Mouse (Mus musculus) urinary bladder, postnatal 14 days (tissue): ENCODE measurements around the gene Ccdc136.

ENCODE experiments used
- DNase-seq: peaks from one replicate; pipeline ENCODE4 v3.0.0; 2021; ENCODE audit warnings: low spot score

Gene Ccdc136

DNA sequence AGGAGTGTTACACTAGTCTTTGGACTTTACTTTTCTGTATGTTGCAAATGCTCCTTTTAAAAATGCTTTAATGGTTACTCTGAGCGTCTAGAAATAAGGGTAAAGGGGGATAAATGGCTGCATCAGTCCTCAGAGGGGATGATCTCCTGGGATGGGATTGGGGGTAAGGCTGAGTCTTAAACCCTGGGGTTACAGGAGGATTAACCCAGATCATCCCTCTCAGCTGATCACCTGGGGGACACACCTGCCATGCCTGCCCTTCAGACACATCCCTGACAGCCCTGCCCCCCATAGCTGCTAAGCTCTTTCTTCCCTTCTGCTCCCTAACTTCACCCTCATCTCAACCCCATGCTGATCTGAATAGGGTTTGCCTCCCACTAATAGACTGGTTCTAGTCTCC, 1.8 kb upstream of the Ccdc136 start:
- no peak for DNase-seq

DNA sequence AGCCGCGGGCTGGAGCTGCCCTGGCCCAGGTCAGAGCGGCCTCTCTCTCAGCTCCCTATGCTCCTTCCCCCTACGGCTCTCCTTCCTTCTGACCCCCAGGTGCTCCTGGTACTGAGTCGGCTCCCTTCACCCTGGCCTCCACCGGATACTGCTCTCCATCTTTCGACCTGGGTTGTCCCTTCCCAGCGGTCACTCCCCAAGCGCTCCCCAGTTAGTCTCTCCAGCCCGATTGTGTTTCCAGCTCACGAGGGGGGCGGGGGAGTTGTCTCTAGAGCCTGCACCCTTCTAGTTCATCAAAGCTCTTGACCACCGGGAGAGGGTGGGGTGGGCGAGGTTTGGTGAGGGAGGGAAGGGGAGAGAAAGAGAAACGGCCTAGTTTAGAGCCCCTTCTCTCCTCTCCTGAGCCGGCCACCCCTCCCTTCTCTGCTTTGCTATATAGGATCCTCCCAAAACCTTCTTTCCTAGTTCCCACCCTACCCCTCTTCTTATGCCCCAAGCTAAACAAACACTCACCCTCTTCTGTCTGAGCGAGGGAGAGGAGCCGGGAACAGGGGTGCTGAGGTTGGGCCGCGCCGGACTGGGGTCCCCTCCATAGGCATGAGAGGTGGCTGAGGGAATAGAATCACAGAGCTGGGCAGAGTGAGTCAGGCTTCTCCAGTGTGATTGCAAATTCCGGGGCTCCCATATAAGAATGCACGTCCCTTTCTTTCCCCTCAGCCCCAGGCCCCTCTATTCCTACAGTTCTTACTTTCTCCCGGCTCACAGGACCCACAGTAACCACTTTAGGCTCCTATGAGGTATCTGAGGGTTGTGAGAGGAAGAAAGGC, 818 bp downstream of the Ccdc136 start:
- peak; percentile 5 for DNase-seq

DNA sequence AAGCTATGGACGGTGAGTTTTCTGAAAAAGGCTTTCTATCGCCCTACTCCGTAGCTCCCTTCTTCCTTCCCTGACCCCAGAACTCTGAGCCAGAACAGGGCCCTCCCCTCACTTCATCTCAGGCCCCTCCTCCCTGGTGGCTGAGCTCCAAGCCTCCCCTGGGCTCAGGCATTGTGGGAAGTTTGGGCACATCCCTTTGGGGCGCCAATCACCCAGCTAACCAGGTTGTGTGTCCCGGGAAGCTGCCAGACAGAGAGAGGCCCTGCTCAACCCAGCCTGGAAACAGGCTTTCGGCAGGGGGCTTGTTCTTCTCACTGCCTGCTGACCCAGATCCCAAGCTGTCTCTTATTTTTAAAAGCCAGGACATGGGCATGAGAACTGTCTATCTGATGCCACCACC, 1.5 kb downstream of the Ccdc136 start:
- DNase-seq: peak; percentile 7

DNA sequence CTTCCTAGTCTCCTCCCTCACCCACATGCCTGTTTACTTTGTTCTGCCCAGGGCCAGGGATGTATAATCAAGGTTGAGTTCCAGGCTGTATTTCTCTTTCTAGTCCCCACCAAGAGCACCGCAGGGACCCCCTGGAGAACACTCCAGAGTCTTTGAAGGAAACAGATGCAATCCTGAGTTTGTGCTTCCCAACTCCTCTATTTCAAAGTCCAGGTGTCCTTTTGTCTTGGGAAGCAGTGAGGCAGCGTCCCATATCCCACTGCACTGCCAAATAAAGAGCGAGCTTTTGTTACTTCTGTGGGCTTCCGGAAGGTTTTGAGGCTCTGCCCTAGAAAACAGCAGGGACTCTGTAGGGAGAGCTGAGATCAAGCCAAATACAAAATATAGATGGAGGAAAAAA, 3.7 kb downstream of the Ccdc136 start:
- DNase-seq: no peak

DNA sequence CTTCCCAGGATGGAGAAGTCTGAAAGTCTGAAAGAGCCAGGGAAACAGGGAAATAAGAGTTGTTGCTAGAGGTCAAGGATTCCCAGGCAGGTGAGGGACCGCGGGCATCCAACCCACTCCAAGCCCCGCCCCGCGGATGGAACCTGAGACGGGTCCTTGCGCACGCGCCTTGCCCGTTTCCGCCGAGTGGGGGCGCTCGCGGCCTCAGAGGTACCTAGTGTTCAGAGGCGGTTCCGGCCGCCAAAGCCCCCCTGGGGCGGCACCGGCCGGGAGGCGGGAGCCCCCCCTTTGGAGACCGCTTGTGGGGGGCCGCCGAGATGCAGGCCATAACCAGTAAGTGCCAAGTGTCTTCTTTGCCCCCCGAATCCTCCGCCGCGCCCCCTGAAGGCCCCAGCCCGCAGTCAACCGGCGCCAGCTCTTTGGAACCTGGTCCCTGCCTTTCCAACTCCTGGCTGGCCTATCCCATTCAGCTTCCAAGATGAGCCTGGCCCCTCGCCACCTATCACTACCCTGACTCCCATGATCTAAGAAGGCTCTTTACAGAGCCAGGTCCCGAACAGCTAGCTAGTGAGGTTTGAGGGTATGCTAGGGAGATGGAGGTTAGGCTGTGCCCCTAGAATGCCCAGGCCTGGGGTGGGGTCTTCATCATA, 6.7 kb downstream of the Ccdc136 start:
- peak; percentile 32 for DNase-seq

DNA sequence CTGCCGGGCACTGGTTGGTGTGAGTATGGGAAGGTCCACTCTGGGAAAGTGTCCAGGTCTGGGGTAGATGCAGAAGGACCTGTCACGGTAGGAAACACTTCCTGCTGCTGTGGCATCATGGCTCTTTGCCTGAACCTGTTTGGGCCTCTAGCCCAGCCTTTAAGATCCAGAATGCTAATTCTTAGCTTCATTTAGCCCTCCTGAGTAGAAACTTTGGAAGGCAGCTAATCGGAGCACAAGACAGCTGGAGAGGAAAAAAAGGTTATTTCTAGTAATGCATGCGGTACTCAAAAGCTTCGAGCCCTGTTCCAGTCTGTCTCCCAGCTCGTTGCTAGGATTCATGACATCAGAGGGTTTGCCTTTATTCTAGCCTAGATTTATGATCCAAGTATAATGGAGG, 10.3 kb downstream of the Ccdc136 start:
- no peak for DNase-seq

DNA sequence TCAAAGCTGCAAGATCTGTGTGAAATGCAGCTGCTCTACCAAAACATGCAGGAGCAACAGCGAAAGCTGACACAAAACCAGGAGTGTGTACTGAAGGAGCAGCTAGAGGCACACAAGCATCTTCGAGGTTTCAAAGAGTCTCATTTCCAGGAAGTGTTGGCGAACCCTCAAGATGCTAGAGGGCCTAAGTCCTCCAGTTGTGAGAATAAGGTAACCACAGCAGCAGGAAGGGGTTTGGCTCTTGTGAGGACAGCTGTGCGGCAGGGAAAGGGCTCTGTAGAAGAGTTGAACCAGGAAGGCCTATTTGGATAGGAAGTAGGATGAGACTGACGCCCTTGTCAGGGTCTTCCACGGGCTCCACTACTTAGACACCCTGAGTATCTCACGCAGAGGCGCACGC, 19.3 kb downstream of the Ccdc136 start:
- no peak for DNase-seq

DNA sequence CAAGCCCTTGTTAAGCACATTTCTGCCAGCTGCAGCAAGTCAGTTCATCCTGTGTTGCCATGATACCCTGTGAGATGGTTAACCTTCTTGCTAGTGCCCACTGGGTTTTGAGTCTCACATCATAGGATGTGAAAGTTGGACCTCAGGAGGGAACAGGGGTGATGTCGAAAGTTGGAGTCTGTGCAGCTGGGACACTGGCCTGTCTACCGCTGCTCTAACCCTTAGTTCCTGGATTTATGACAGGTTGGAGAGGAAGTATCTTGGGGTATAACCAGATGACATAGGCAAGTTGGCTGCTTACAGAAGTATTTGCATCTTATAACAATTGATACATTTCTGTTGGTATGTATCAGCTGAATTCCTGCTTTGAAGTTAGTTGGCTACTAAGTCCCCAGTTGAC, 24.5 kb downstream of the Ccdc136 start:
- DNase-seq: no peak

DNA sequence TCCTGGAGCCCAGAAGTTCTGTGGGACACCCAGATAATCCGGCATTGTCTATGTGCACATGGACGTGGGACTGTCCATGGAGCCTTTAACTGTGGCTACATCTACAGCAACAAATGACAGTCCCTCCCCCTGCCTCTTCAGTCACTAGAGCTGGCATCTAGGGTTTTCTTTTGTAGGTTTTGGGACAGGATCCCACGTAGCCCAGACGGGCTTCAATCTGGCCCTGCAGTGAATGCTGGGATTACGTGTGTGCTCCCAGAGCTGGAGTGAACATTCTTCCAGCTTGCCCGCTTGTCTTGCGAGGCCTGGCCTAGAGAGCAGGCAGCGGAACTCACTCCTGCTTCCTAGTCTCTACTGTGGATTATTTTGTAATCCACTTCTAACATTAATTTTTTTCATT, 29.0 kb downstream of the Ccdc136 start:
- no peak for DNase-seq

DNA sequence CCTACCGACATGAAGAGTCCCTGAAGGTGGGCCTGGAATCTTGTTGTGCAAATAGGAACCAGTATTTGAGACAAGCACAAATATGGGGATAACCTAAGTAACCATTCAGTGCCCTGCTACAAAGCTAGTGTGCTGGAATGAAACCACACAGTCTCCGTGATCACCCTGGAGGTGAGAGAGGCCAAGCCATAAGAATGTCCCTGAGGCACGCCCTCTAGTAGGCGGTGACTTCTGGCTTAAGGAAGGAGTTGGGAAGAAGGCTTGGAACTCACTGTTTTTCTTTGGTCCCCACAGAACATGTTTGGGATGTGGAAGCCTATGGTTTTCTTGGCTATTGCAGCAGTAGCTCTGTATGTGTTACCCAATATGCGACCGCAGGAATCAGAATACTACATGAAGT, 30.2 kb downstream of the Ccdc136 start:
- no peak for DNase-seq

DNA sequence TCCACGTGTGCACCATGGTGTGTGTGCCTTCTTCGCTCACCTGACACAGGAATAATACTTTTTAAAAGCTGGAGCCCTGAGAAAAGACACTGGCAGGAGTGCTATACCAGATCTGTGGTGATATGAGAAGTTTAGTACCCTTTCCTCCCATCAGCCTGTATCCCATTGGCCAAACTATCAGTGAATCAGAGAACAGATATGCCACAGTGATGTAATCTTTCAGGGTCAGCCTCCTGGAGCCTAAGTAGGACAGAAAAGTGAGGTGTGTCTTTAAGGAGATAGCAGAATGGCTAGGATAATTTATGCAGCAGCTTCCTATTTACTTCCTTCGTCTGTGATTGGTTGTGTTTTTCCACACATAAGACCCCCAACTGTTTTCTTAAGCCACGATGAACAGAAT, 32.1 kb downstream of the Ccdc136 start:
- no peak for DNase-seq

DNA sequence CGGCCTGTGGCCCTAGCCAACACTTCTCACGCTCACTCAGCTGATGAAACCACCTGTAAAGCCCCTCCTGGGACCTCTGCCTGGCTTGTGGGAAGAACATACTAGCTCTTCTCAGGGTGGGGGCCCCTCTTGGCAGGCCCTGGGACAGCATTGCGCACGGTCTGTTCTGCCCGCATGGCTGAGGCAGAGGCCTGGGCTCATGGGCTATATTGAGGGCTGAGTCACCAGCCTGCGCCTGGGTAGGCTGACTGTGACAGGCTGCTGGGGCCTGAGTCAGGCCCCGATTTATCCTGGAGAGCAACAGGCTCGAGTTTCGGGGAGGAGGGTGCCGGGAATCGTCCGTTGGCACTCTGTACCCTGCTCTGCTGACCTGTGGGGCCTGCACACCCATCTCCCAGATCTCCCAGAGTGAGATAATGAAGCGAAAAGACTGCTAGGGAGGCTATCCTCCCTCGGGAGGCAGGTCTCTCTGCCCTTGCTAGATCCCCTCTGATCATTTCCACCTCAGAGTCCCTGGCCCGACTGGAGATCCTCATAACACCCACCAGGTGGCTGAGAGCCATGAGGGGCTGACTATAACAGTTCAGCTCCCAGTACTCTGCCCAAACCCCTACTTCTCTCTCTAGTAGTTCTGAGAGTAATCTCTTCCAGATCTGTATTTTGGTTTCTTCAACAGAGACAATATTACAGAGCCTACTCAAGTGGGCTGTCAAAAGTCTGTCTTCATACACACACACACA, 34.7 kb downstream of the Ccdc136 start:
- DNase-seq: no peak

DNA sequence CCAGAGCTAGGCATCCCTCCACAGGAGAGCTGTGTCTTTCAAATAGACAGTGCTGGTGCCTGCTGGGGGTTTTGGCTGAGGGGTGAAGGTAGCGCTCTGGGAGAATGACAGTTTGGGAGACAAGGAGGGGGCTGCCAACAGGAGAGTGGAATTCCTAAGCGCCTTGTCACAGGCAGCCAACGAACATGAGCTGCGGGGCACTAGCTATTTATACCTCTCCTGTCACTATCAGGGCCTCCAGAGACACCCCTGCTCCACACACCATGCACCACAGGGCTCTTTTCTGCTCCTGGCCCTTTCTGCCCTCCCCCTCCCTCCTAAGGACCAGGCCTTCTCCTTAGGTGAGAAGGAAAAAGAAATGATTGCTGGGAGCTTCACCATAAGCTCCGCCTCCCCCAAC, 35.4 kb downstream of the Ccdc136 start:
- no peak for DNase-seq

DNA sequence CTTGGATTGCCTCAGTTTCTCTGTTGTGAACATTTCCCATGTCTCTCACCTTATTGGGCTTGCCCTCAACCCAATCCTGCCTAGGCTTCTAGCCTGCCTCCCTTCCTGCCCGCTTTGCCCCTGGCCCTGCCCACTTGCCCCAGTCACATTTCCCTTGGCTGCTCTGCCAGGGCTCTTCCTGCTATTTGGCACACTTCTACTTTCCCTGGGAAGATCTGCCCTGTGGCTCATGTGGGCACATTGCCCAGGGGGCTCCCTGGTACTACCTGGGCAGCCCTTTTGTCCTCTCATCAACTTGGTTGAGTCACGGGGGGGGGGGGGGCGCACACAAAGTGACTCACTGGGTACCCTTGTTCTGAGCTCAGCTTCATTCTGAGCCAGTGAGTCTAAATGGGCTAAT, 36.0 kb downstream of the Ccdc136 start:
- no peak for DNase-seq

DNA sequence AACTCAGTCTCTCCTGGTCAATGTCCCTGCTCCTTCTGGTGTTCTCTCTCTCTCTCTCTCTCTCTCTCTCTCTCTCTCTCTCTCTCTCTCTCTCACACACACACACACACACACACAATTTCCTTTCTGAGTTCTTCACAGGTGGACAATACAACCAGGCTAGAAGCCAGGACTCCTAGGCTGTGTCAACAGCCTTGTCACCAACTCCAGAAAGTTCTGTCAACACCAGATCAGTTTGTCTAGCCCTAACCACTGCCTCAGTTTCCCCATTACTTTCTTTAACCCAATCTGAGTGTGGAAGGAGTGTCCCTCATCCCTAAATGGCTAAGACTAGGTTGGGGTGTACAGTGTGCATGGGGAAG, 36.5 kb downstream of the Ccdc136 start:
- no peak for DNase-seq

DNA sequence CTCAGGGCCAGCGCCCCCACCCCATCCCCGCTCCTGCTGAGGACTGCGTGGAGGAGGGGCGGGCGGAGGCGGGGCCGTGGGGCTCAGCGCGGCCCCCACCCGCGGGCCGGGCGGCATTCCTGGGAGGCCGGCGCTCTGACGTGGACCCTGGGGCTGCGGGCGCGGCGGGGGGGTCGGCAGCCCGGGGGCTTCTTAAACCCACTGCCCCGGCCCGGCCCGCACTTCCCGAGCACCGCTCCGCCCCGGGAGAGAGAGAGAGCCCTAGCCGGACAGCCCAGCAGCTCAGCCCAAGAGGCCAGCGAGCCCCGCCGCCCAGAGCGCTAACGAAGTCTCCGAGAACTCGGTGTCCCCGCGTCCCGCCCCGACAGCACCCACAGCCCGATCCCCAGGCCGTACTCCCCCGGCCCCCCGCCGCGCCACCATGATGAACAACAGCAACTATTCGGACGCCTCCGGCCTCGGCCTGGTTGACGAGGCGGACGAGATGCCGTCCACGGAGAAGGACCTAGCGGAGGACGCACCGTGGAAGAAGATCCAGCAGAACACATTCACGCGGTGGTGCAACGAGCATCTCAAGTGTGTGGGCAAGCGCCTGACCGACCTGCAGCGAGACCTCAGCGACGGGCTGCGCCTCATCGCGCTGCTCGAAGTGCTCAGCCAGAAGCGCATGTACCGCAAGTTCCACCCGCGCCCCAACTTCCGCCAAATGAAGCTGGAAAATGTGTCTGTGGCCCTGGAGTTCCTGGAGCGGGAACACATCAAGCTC, 37.1 kb downstream of the Ccdc136 start, which contains the start of gene Flnc:
Gene Flnc (plus strand): TSS at position 219 of the 766 bp plus-strand sequence.
- DNase-seq: peak; percentile 45

DNA sequence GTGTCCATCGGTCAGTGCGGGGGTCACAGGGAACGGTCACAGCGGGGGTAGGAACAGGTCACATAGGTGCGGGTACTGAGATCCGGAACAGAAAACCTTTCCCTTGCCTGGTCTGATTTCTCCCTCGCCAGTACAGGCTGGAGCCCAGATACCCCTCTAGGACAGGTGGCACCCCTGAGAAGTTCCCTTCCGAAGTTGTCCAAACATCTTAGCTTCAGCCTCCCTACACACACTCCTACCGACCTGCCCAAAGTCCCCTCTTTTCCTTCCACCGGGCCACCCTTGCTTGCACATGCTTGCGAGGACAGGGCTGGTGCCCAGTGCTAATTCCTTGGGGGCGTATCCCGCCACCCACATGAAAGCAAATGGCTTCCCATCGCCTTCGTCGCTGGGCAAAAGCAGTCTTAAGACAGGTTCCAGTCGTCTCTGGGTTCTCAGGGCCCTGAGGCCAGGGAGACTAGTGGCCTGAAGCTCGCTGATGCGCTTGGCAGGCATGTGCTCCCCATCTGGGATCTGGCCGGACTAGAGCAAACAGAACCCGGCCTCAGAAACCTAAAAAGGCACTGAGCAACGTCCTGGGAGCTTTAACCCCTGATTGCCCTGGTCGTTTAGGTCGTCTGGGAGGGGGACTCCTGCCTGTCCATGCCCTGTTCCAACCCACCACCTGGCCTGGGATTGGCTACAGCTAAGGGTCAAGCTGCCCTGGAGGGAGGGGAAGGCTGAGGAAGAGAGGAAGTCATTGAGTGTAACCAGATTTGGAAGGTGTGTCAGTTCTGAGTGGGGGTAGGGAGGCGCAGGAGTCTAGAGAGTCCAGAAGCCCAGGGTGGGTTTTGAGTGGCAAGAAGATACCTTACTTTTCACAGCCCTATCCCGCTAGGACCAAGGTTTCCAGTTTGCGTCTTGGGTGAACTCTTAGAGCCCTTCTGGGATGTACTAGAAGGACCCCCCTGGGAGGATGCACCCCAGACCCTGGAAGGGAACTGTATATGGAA, 38.0 kb downstream of the Ccdc136 start:
- peak; percentile 35 for DNase-seq

DNA sequence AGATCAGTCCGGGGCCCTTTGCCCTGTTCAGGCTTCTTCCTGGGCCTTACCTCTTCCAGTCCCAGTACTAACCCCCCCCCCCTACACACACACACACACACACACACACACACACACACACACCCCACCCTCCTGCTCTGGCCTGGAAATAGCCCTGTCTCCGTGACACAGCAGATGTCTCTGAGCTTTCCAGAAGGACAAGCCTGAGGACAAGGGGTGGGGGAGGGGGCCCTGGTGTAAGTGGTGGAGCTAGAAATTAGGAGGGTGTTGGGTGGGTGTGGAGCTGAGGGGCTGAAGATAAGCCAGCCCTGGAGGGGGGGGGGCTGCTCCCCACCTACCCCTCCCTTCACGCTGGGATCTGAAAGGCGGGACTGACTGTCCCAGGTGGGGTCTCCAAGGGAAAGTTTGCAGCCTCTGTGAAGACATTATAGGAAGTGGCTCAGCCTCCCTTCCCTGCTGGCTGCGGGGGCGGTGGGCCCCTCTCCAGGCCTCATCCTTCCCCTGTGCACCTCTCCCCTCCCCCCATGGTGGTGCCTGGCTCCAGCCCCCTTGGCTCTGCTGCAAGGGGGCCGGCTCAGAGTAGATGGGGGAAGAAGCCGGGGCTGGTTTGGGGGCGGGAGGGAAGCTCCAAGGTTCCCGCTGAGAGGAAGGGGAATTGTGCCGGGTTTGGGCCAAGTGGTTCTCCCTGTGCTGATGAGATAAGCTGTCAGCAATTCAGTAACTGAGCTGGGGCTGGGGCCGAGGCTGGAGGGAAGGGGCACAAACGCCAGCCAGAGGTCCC, 39.0 kb downstream of the Ccdc136 start:
- DNase-seq: peak; percentile 45

DNA sequence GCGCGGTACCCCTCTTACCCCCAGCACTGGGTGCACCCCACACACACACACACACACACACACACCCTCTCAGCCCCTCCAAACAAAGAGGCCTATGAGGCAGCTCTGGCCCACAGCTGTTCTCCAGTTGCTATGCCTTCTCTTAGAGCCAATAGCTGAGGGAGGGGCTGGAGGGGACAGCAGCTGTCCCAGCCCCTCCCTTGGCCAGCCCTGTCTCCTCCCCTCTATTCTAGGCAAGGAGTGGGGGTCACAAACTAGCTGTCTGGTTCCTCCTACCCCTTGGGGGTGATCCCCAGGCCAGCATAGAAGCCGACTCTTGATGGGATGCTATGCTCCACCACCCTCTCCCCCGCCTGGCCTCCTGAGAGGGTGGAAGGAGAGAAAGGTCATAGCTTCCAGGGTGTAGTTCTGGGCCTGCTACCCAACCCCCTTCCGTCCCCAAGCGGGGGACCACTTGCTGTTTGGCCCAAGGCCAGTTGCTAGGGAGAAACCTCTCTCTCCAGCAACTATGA, 39.9 kb downstream of the Ccdc136 start:
- DNase-seq: no peak

DNA sequence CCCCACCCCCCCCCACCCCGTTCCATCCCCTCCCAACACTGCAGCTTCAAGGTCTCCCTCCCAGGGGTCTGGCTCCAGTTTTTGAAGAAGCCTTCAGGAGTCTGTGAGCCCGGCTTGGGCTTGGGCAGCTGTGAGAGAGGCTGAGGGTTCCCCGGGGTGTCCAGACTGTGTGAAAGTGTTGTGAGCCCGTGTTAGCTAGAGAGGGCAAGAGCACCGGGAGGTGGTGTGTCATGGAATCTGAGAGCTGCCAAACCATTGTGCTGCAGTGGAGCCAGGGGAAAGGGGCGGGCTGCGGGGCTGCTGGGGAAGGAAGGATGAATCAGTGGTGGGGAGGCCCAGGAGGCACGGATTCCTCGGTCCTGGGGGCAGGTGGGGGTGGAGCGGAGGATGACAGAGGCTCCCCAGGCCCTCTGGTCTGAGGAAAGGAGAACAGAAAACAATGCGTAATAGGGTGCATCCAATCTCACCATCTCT, 40.4 kb downstream of the Ccdc136 start:
- DNase-seq: peak; percentile 56
